Mouse (Mus musculus) adrenal gland, adult 2 months (tissue): Measurements from ENCODE around the gene Slc26a6. TPM values are rescaled to one million over a fixed set of nuclear protein-coding genes. Genes with fewer than 3 reads are reported as not detected.

Experiments
- DNase-seq: peaks from one replicate; pipeline ENCODE4 v3.0.0; 2021
- polyA plus RNA-seq: library from polyadenylated mRNA; depleted of rRNA; stranded (reverse); fragments of >200 nt; gene quantifications from 2 replicates; pipeline ENCODE4 v1.2.3, GENCODE M21; 2012
- total RNA-seq, 2 experiments: library from RNA; stranded (reverse); gene quantifications; 2 replicates each; pipeline ENCODE4 v1.2.3; 2021

The Slc26a6 gene
- total and polyA plus RNA-seq, 3 experiments, result 10.1 to 11.7 (median 11.2) TPM

- DNase-seq, result peak; percentile 56
These were observed 7.7 kb upstream of the Slc26a6 start for GRCm38 (mm10) chr9:108845390-108845789.

- peak; percentile 33 for DNase-seq
These were observed 5.7 kb upstream of the Slc26a6 start for GRCm38 (mm10) chr9:108847374-108847773.

- no peak for DNase-seq
These were observed 4.7 kb upstream of the Slc26a6 start for GRCm38 (mm10) chr9:108848419-108848818.

GRCm38 (mm10) chr9:108853635-108854240 is 655 bp downstream of the Slc26a6 start:
- DNase-seq, result peak; percentile 97

- peak; percentile 94 for DNase-seq
These were observed 1.2 kb downstream of the Slc26a6 start for GRCm38 (mm10) chr9:108854241-108854696.

GRCm38 (mm10) chr9:108855335-108855734 is 2.3 kb downstream of the Slc26a6 start:
- DNase-seq, result no peak

- DNase-seq, result no peak
These were observed 5.9 kb downstream of the Slc26a6 start for GRCm38 (mm10) chr9:108858792-108859527.

GRCm38 (mm10) chr9:108912308-108912707 is 59.2 kb downstream of the Slc26a6 start:
- DNase-seq, result no peak

- peak; percentile 57 for DNase-seq
These were observed 60.1 kb downstream of the Slc26a6 start for GRCm38 (mm10) chr9:108913161-108913560.

- no peak for DNase-seq
These were observed 60.5 kb downstream of the Slc26a6 start for GRCm38 (mm10) chr9:108913621-108914020.

GRCm38 (mm10) chr9:108914491-108914890 is 61.4 kb downstream of the Slc26a6 start, which contains the start of gene Tmem89:
Gene Tmem89, plus strand, starts transcription at chr9:108914619.
- DNase-seq, result no peak

- peak; percentile 65 for DNase-seq
These were observed 72.8 kb downstream of the Slc26a6 start for GRCm38 (mm10) chr9:108925897-108926296.

GRCm38 (mm10) chr9:108928424-108928823 is 75.3 kb downstream of the Slc26a6 start:
- DNase-seq, result no peak

- DNase-seq, result no peak
These were observed 82.9 kb downstream of the Slc26a6 start for GRCm38 (mm10) chr9:108935991-108936390.

GRCm38 (mm10) chr9:108936418-108937364 is 83.6 kb downstream of the Slc26a6 start, which contains the start of gene Uqcrc1:
Gene Uqcrc1, plus strand, starts transcription at chr9:108936633.
- DNase-seq, result peak; percentile 93

GRCm38 (mm10) chr9:108945111-108945510 is 92.0 kb downstream of the Slc26a6 start:
- no peak for DNase-seq

- no peak for DNase-seq
These were observed 92.5 kb downstream of the Slc26a6 start for GRCm38 (mm10) chr9:108945608-108946007.

- no peak for DNase-seq
These were observed 96.3 kb downstream of the Slc26a6 start for GRCm38 (mm10) chr9:108949231-108949966.

- no peak for DNase-seq
These were observed 97.1 kb downstream of the Slc26a6 start for GRCm38 (mm10) chr9:108949967-108950728.

GRCm38 (mm10) chr9:108953081-108953636 is 100.1 kb downstream of the Slc26a6 start, which contains the start of gene Col7a1:
Gene Col7a1, plus strand, starts transcription at chr9:108953586.
- peak; percentile 15 for DNase-seq
